10 mouse cellular contexts compared by ENCODE assay signal in the genomic region with DNA sequence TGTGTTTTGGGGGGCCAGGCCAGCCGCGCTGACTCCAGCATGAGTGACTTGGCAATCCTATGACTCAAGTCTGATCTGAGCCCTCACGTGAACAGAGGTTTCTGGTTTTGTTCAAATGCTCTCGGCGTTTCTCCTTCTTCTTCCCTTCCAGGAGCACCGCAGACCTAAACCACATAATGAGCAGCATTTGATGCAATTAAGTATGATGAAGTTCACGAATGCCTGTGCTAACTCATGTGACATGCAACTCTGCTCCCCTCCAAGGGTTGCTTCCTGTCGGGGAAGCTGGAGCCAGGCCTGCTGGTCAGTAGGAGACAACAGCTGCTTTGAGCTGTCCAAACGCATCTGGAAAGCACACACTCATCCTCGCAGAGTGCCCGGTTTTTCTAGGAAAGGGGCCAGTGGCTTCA.
DNase-seq lines count a peak whose midpoint lies in the region; ATAC-seq lines count a peak whose summit lies in the region.
"Had no signal": no experiment of that assay in that cellular context is flagged by ENCODE, and none has a peak within 500 bp of the region (broad histone marks: within the 10 kb centered on the region; RNA-seq: fewer than 3 reads in every experiment).

No protein-coding gene starts in this region.

- no peak overlapping the region for H3K4me3 ChIP-seq in liver, embryonic 11.5 days (ENCODE audit: low read depth, low read length)
- no peak overlapping the region for H3K4me3 ChIP-seq in stomach, embryonic 15.5 days (replicated peaks)
- no peak overlapping the region for H3K4me3 ChIP-seq in hindbrain, embryonic 12.5 days
- H3K4me3 ChIP-seq: heart, embryonic 15.5 days had no signal

- no peaks in the 10 kb centered on the region for H3K4me1 ChIP-seq in liver, embryonic 11.5 days (replicated peaks; ENCODE audit: control insufficient read depth, insufficient read depth, low read length)
- H3K4me1 ChIP-seq in stomach, embryonic 15.5 days, result no peaks in the 10 kb centered on the region
- no peaks in the 10 kb centered on the region for H3K4me1 ChIP-seq in hindbrain, embryonic 12.5 days

- H3K4me2 ChIP-seq in liver, embryonic 11.5 days, result no peak overlapping the region
- H3K4me2 ChIP-seq in stomach, embryonic 15.5 days, result no peak overlapping the region
- no peak overlapping the region for H3K4me2 ChIP-seq in hindbrain, embryonic 12.5 days (replicated peaks)
- H3K4me2 ChIP-seq: heart, embryonic 15.5 days had no signal

- 80% methylated on average over 11 of the region's 11 CpGs for WGBS in liver, embryonic 11.5 days
- WGBS in stomach, embryonic 15.5 days, result 52% methylated on average over 11 of the region's 11 CpGs
- 78% methylated on average over 11 of the region's 11 CpGs for WGBS in hindbrain, embryonic 12.5 days

- peak; percentile 4 for DNase-seq in liver
- DNase-seq in liver, embryonic 11.5 days (ENCODE audit: low spot score), result no peak
- peak; percentile 17 for DNase-seq in forelimb bud, embryonic 11.5 days (ENCODE audit: low read depth, low spot score)
- peak; percentile 16 to 54 for DNase-seq in kidney, postnatal 25 days
- DNase-seq in cerebellum, adult 18-20 months, result no peak
- no peak for DNase-seq in left cerebral cortex, adult 9 months (ENCODE audit: low spot score in 2 of 2)
- DNase-seq: thymus, postnatal 36 days had no signal

- no peaks in the 10 kb centered on the region for H3K9me3 ChIP-seq in liver, embryonic 11.5 days (ENCODE audit: control insufficient read depth, low read length)
- H3K9me3 ChIP-seq in stomach, embryonic 15.5 days, result no peaks in the 10 kb centered on the region
- H3K9me3 ChIP-seq in hindbrain, embryonic 12.5 days (replicated peaks), result no peaks in the 10 kb centered on the region
- H3K9me3 ChIP-seq: heart, embryonic 15.5 days had no signal

- no peak for ATAC-seq in liver, embryonic 11.5 days (replicated peaks; ENCODE audit: low FRiP score)
- peak; percentile 65; the same call in 1 of the 2 replicates for ATAC-seq in stomach, embryonic 15.5 days (ENCODE audit: insufficient read depth, low FRiP score, low read depth)
- ATAC-seq in hindbrain, embryonic 12.5 days (ENCODE audit: low FRiP score), result no peak

- no peak overlapping the region for H3K9ac ChIP-seq in liver, embryonic 11.5 days (ENCODE audit: low read depth, low read length)
- H3K9ac ChIP-seq in stomach, embryonic 15.5 days, result no peak overlapping the region
- H3K9ac ChIP-seq in hindbrain, embryonic 12.5 days, result no peak overlapping the region
- H3K9ac ChIP-seq: heart, embryonic 15.5 days had no signal

- H3K36me3 ChIP-seq in liver, embryonic 11.5 days (ENCODE audit: control insufficient read depth, insufficient read depth, low read length), result no peaks in the 10 kb centered on the region
- no peaks in the 10 kb centered on the region for H3K36me3 ChIP-seq in stomach, embryonic 15.5 days
- no peaks in the 10 kb centered on the region for H3K36me3 ChIP-seq in hindbrain, embryonic 12.5 days
- H3K36me3 ChIP-seq: heart, embryonic 15.5 days had no signal

- H3K27me3 ChIP-seq in liver, embryonic 11.5 days (replicated peaks; ENCODE audit: control insufficient read depth, insufficient read depth, low read length), result no peaks in the 10 kb centered on the region
- no peaks in the 10 kb centered on the region for H3K27me3 ChIP-seq in stomach, embryonic 15.5 days (replicated peaks)
- no peaks in the 10 kb centered on the region for H3K27me3 ChIP-seq in hindbrain, embryonic 12.5 days
- H3K27me3 ChIP-seq: heart, embryonic 15.5 days had no signal

- H3K27ac ChIP-seq in liver, embryonic 11.5 days (ENCODE audit: low read depth, low read length), result no peak overlapping the region
- peak overlapping the region; percentile 22; the same call in 1 of the 2 replicates for H3K27ac ChIP-seq in stomach, embryonic 15.5 days
- no peak overlapping the region for H3K27ac ChIP-seq in hindbrain, embryonic 12.5 days
- H3K27ac ChIP-seq: heart, embryonic 15.5 days had no signal

Comparison
In these comparisons a context has a peak if more than half of its experiments do, and no peak if none do; other contexts are left out.
1. DNase-seq: peak in liver (single experiment), forelimb bud, embryonic 11.5 days (single experiment) and kidney, postnatal 25 days (2 of 2); none in liver, embryonic 11.5 days (single experiment), cerebellum, adult 18-20 months (0 of 2) and left cerebral cortex, adult 9 months (0 of 2).